ENCODE assay signal across 8 mouse cellular contexts in genomic region chr5:148897941-148898417, GRCm38 (mm10). TPM values are rescaled to one million over a fixed set of nuclear protein-coding genes. Genes with fewer than 3 reads are reported as not detected.
DNase-seq lines count a peak whose midpoint lies in the region; ATAC-seq lines count a peak whose summit lies in the region.

No protein-coding gene starts in this region.

- intact Hi-C loops in gastrocnemius, postnatal 14 days (cut with DNase I; ENCODE audit: low total_unique reads): no loop called here

- DNase-seq in layer of hippocampus, postnatal 10 days (ENCODE audit: low spot score in 2 of 2): peak; percentile 18 to 37
- DNase-seq in layer of hippocampus, adult 9-10 months (ENCODE audit: low spot score): no peak
- peak; percentile 47 for DNase-seq in kidney, adult 18-20 months
- DNase-seq in lung, postnatal 36 days: peak; percentile 14
- DNase-seq in gastrocnemius, postnatal 14 days: no peak
- DNase-seq in ovary, postnatal 36 days (ENCODE audit: low spot score): no peak
- DNase-seq in cerebellum, adult 8-10 months: no peak

- peak; percentile 28 for ATAC-seq in common myeloid progenitor, adult 5-6 weeks (replicated peaks; ENCODE audit: low read depth, poor library complexity, severe bottlenecking)

RNA-seq across cellular contexts. Expression of gene Katnal1, which starts 31.1 kb away (rescaled TPM):
- 10 to 100 TPM; 41.6 to 46.4 TPM for total RNA-seq in layer of hippocampus, postnatal 10 days (2021)
- 9.1 and 10.6 TPM in 2 replicates for total RNA-seq in common myeloid progenitor, adult 5-6 weeks (2017)
- 1 to 10 TPM; 3.7 to 3.9 TPM for total RNA-seq in gastrocnemius, postnatal 14 days (2021)

Comparison
In these comparisons a context has a peak if more than half of its experiments do, and no peak if none do; other contexts are left out.
1. DNase-seq: peak in layer of hippocampus, postnatal 10 days (2 of 2), kidney, adult 18-20 months (single experiment) and lung, postnatal 36 days (single experiment); none in layer of hippocampus, adult 9-10 months (single experiment), gastrocnemius, postnatal 14 days (single experiment), ovary, postnatal 36 days (single experiment) and cerebellum, adult 8-10 months (single experiment).